Mouse (Mus musculus) lung, postnatal 0 days (tissue): ENCODE measurements around the gene Sphk2. TPM values are rescaled to one million over a fixed set of nuclear protein-coding genes. Genes with fewer than 3 reads are reported as not detected.

Source experiments
- ATAC-seq: fragments of 200-750 bp; cut with Nextera tagmentation; 2 replicates; pipeline ENCODE4 v1.8.0; 2017; ENCODE audit warnings: moderate library complexity
- DNase-seq: peaks from one replicate; pipeline ENCODE4 v3.0.0-alpha.2; 2016; ENCODE audit warnings: low spot score
- H3K27ac ChIP-seq: fragments of 300-500 bp; sonication (generic); 2 replicates; pipeline ENCODE4 v1.5.1; 2014; ENCODE audit warnings: antibody characterized with exemption, mild to moderate bottlenecking, low read length, mixed read lengths
- H3K27me3 ChIP-seq: fragments of 300-500 bp; sonication (generic); replicated peaks from 2 replicates; pipeline ENCODE4 v1.6.1; 2014; ENCODE audit warnings: low read length, mixed read lengths; ENCODE audit not compliant: insufficient read depth
- H3K36me3 ChIP-seq: fragments of 300-500 bp; sonication (generic); 2 replicates; pipeline ENCODE4 v1.6.1; 2014; ENCODE audit warnings: low read length, mixed read lengths; ENCODE audit not compliant: insufficient read depth
- H3K4me1 ChIP-seq: fragments of 300-500 bp; sonication (generic); 2 replicates; pipeline ENCODE4 v1.6.1; 2014; ENCODE audit warnings: antibody characterized with exemption, low read depth, low read length, mixed read lengths; ENCODE audit not compliant: insufficient read depth
- H3K4me2 ChIP-seq: fragments of 300-500 bp; sonication (generic); replicated peaks from 2 replicates; pipeline ENCODE4 v1.6.1; 2014; ENCODE audit warnings: low read depth, mild to moderate bottlenecking, low read length, moderate library complexity, mixed read lengths
- H3K4me3 ChIP-seq: fragments of 300-500 bp; sonication (generic); 2 replicates; pipeline ENCODE4 v1.5.1; 2014; ENCODE audit warnings: low read depth, low read length
- H3K9ac ChIP-seq: fragments of 300-500 bp; sonication (generic); replicated peaks from 2 replicates; pipeline ENCODE4 v1.6.1; 2014; ENCODE audit warnings: low read depth, mild to moderate bottlenecking
- H3K9me3 ChIP-seq: fragments of 300-500 bp; sonication (generic); 2 replicates; pipeline ENCODE4 v1.6.1; 2016; ENCODE audit warnings: low read length, mixed read lengths
- CTCF ChIP-seq: IDR thresholded peaks from 2 replicates; pipeline ENCODE4 v1.5.1; 2016; ENCODE audit warnings: antibody characterized with exemption, mild to moderate bottlenecking
- EP300 ChIP-seq: IDR thresholded peaks from 2 replicates; pipeline ENCODE4 v1.6.1; 2016; ENCODE audit warnings: antibody characterized with exemption, mild to moderate bottlenecking, control low read depth
- WGBS: fragments of 180-500 bp; shearing (Covaris S2); extraction: QIAGEN DNeasy Blood & Tissue Kit; methylation state at CpG from one replicate; pipeline ENCODE4 v1.1.7; 2014; 5-methylcytosine and 5-hydroxymethylcytosine counted together
- polyA plus RNA-seq: library from polyadenylated mRNA; unstranded; fragments of >200 nt; fragmentation: Nextera tagmentation; extraction: Ambion mirVana; gene quantifications from 2 replicates; pipeline ENCODE4 v1.2.1, GENCODE M21; 2015

The Sphk2 gene
- polyA plus RNA-seq, 1 experiment from 2014 or later, result 18.2 TPM

DNA sequence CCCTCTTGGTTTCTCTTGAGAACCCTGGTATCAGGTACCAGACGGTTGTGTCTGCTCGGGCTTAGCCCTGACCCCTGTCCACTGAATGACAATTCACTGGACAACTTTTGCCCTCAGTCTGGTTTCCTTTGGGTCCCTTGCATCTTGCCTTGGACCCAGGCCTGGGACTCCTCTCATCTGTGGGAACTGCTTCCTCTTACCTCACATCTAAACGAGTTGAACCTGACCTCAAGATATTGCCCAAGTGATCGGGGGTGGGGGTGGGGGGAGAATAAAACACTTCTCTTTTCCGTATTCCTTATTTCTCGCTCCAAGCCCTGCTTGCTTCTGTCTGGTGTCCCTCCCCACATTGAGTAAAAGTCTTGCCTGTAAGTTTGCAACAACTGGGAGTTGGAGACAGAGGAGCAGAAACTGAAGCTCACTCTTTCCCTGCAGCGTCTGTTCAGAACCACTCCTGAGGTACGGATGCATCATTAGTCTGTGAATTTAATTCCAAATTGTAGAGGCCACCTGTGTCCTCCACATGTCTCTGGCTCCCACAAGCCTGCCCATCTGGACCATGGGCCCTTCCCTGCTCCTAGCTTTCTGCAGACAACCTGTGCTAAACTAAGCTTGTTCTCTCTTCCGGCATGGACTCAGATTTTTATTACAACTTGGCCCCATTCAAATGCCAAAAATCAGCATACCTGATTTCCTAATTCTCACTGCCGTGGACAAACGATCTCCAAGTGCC, 56.9 kb downstream of the Sphk2 start:
- no peak overlapping the region for H3K4me2 ChIP-seq
- no peak overlapping the region for H3K4me3 ChIP-seq
- no peaks in the 10 kb centered on the region for H3K36me3 ChIP-seq
- peaks cover 3% of the 10 kb centered on the region; the same call in 1 of the 2 replicates for H3K4me1 ChIP-seq
- TF ChIP-seq CTCF, result no peak
- TF ChIP-seq EP300, result no peak
- no peak overlapping the region for H3K9ac ChIP-seq
- no peak for DNase-seq
- ATAC-seq, result no peak
- 69% methylated on average over 11 of the region's 11 CpGs for whole genome bisulfite sequencing
- no peaks in the 10 kb centered on the region for H3K27me3 ChIP-seq
- no peaks in the 10 kb centered on the region for H3K9me3 ChIP-seq
- no peak overlapping the region for H3K27ac ChIP-seq

Other genes with a start within 250 kb of the Sphk2 start
- 0.25 and 0.52 TPM in 2 replicates for gene Tulp2, start 236.1 kb downstream of the Sphk2 start, polyA plus RNA-seq
- gene Gm45808, start 231.2 kb downstream of the Sphk2 start, polyA plus RNA-seq, result not detected in 2 replicates
- 3.5 and 4.5 TPM in 2 replicates for gene Dhdh, start 229.2 kb downstream of the Sphk2 start, polyA plus RNA-seq
- 203 and 213 TPM in 2 replicates for gene Nucb1, start 207.6 kb downstream of the Sphk2 start, polyA plus RNA-seq
- 36.6 and 39.1 TPM in 2 replicates for gene Ppp1r15a, start 191.7 kb downstream of the Sphk2 start, polyA plus RNA-seq
- gene Plekha4, start 191.7 kb downstream of the Sphk2 start, polyA plus RNA-seq, result 2.0 and 2.1 TPM in 2 replicates
- 0.95 and 1.4 TPM in 2 replicates for gene Hsd17b14, start 163.1 kb downstream of the Sphk2 start, polyA plus RNA-seq
- 29.4 and 39.8 TPM in 2 replicates for gene Bcat2, start 147.8 kb downstream of the Sphk2 start, polyA plus RNA-seq
- not detected in 2 replicates for gene Fgf21, start 102.5 kb downstream of the Sphk2 start, polyA plus RNA-seq
- gene Fut1, start 100.7 kb downstream of the Sphk2 start, polyA plus RNA-seq, result 0.13 and 0.18 TPM in 2 replicates
- 0.19 and 0.32 TPM in 2 replicates for gene Izumo1, start 96.2 kb downstream of the Sphk2 start, polyA plus RNA-seq
- gene Rasip1, start 90.5 kb downstream of the Sphk2 start, polyA plus RNA-seq, result 43.3 and 49.0 TPM in 2 replicates
- 4.0 and 4.8 TPM in 2 replicates for gene Mamstr, start 78.0 kb downstream of the Sphk2 start, polyA plus RNA-seq
- 0.27 and 0.84 TPM in 2 replicates for gene Fut2, start 51.6 kb downstream of the Sphk2 start, polyA plus RNA-seq
- 2.4 TPM in 2 replicates for gene Ntn5, start 34.0 kb downstream of the Sphk2 start, polyA plus RNA-seq
- 1.0 and 2.0 TPM in 2 replicates for gene Sec1, start 23.6 kb downstream of the Sphk2 start, polyA plus RNA-seq
- 1.5 and 2.4 TPM in 2 replicates for gene Car11, start 18.2 kb downstream of the Sphk2 start, polyA plus RNA-seq
- 6.8 and 9.4 TPM in 2 replicates for gene Dbp, start 12.9 kb downstream of the Sphk2 start, polyA plus RNA-seq
- gene Rpl18, start 2.5 kb downstream of the Sphk2 start, polyA plus RNA-seq, result 720 and 782 TPM in 2 replicates
- gene Fam83e, start 3.2 kb upstream of the Sphk2 start, polyA plus RNA-seq, result 1.7 and 2.3 TPM in 2 replicates
- not detected in 2 replicates for gene Spaca4, start 7.8 kb upstream of the Sphk2 start, polyA plus RNA-seq
- 0.10 and 0.11 TPM in 2 replicates for gene Lmtk3, start 65.7 kb upstream of the Sphk2 start, polyA plus RNA-seq
- gene Sult2b1, start 66.7 kb upstream of the Sphk2 start, polyA plus RNA-seq, result 3.2 and 3.7 TPM in 2 replicates
- 105 and 113 TPM in 2 replicates for gene Cyth2, start 96.6 kb upstream of the Sphk2 start, polyA plus RNA-seq
- 0.20 and 0.35 TPM in 2 replicates for gene Kcnj14, start 106.8 kb upstream of the Sphk2 start, polyA plus RNA-seq
- gene Grwd1, start 112.9 kb upstream of the Sphk2 start, polyA plus RNA-seq, result 14.8 and 15.1 TPM in 2 replicates
- gene Kdelr1, start 154.8 kb upstream of the Sphk2 start, polyA plus RNA-seq, result 56.2 and 57.3 TPM in 2 replicates
- gene Grin2d, start 160.4 kb upstream of the Sphk2 start, polyA plus RNA-seq, result 0.62 and 0.75 TPM in 2 replicates
- 0.14 and 0.23 TPM in 2 replicates for gene Syngr4, start 178.7 kb upstream of the Sphk2 start, polyA plus RNA-seq
- 3.9 and 4.1 TPM in 2 replicates for gene Tmem143, start 178.9 kb upstream of the Sphk2 start, polyA plus RNA-seq
- 233 and 255 TPM in 2 replicates for gene Emp3, start 203.4 kb upstream of the Sphk2 start, polyA plus RNA-seq
- 8.9 and 11.2 TPM in 2 replicates for gene Ccdc114, start 206.1 kb upstream of the Sphk2 start, polyA plus RNA-seq